Mouse (Mus musculus): ENCODE results near the gene Ndufa4l2. TPM values are rescaled to one million over a fixed set of nuclear protein-coding genes. Genes with fewer than 3 reads are reported as not detected.

The Ndufa4l2 gene
- total and polyA plus RNA-seq, 2 experiments = 0.09 to 4.4 TPM

- H3K27ac ChIP-seq (replicated peaks; ENCODE audit: insufficient read depth, low read depth, low read length) = no peak overlapping the region
- H3K79me2 ChIP-seq (ENCODE audit: control insufficient read depth, insufficient read depth, low read length) = no peaks in the 10 kb centered on the region
- H3K9ac ChIP-seq (ENCODE audit: low read depth, low read length) = no peak overlapping the region
- DNase-seq (ENCODE audit: extremely low read depth, low read depth, low spot score) = peak; percentile 39
- H3K4me1 ChIP-seq (ENCODE audit: control insufficient read depth, insufficient read depth, low read length) = no peaks in the 10 kb centered on the region
- peaks cover 32% of the 10 kb centered on the region for H3K27me3 ChIP-seq (ENCODE audit: control insufficient read depth, insufficient read depth, low read length)
- no peak for TF ChIP-seq POLR2A (IDR thresholded peaks at IDR 0.05; ENCODE audit: extremely low read depth, insufficient read depth, low read length)
- TF ChIP-seq CTCF (IDR thresholded peaks at IDR 0.05; ENCODE audit: low read depth, low read length) = peak; percentile 71
- 1% methylated on average over 26 of the region's 26 CpGs for WGBS
- H3K36me3 ChIP-seq (ENCODE audit: control insufficient read depth, insufficient read depth, low read length) = no peaks in the 10 kb centered on the region
- 0 out of 2 replicates have a peak overlapping the region, but pooled peaks have one; percentile 3 for H3K4me3 ChIP-seq (ENCODE audit: insufficient read depth, low read depth, low read length)
Observed at GRCm38 (mm10) chr10:127526681-127527080, 11.9 kb downstream of the Ndufa4l2 start.

- no peak overlapping the region for H3K27ac ChIP-seq (replicated peaks; ENCODE audit: insufficient read depth, low read depth, low read length)
- WGBS = 18% methylated on average over 17 of the region's 17 CpGs
- no peaks in the 10 kb centered on the region for H3K4me1 ChIP-seq (ENCODE audit: control insufficient read depth, insufficient read depth, low read length)
- no peaks in the 10 kb centered on the region for H3K79me2 ChIP-seq (ENCODE audit: control insufficient read depth, insufficient read depth, low read length)
- TF ChIP-seq POLR2A (IDR thresholded peaks at IDR 0.05; ENCODE audit: extremely low read depth, insufficient read depth, low read length) = no peak
- no peak for TF ChIP-seq CTCF (IDR thresholded peaks at IDR 0.05; ENCODE audit: low read depth, low read length)
- no peak overlapping the region for H3K9ac ChIP-seq (ENCODE audit: low read depth, low read length)
- no peaks in the 10 kb centered on the region for H3K36me3 ChIP-seq (ENCODE audit: control insufficient read depth, insufficient read depth, low read length)
- DNase-seq (ENCODE audit: extremely low read depth, low read depth, low spot score) = no peak
- peaks cover 36% of the 10 kb centered on the region for H3K27me3 ChIP-seq (ENCODE audit: control insufficient read depth, insufficient read depth, low read length)
- H3K4me3 ChIP-seq (ENCODE audit: insufficient read depth, low read depth, low read length) = no peak overlapping the region
Observed at GRCm38 (mm10) chr10:127527481-127527880, 12.7 kb downstream of the Ndufa4l2 start.

GRCm38 (mm10) chr10:127530945-127531344 lies 16.2 kb downstream of the Ndufa4l2 start:
- DNase-seq (ENCODE audit: extremely low read depth, low read depth, low spot score) = no peak
- peaks cover 4% of the 10 kb centered on the region; the same call in 1 of the 2 replicates for H3K4me1 ChIP-seq (ENCODE audit: control insufficient read depth, insufficient read depth, low read length)
- 6% methylated on average over 23 of the region's 25 CpGs for WGBS
- no peak for TF ChIP-seq POLR2A (IDR thresholded peaks at IDR 0.05; ENCODE audit: extremely low read depth, insufficient read depth, low read length)
- TF ChIP-seq CTCF (IDR thresholded peaks at IDR 0.05; ENCODE audit: low read depth, low read length) = no peak
- H3K4me3 ChIP-seq (ENCODE audit: insufficient read depth, low read depth, low read length) = no peak overlapping the region
- H3K36me3 ChIP-seq (ENCODE audit: control insufficient read depth, insufficient read depth, low read length) = no peaks in the 10 kb centered on the region
- H3K27ac ChIP-seq (replicated peaks; ENCODE audit: insufficient read depth, low read depth, low read length) = no peak overlapping the region
- H3K27me3 ChIP-seq (ENCODE audit: control insufficient read depth, insufficient read depth, low read length) = peaks cover 50% of the 10 kb centered on the region
- no peak overlapping the region for H3K9ac ChIP-seq (ENCODE audit: low read depth, low read length)
- H3K79me2 ChIP-seq (ENCODE audit: control insufficient read depth, insufficient read depth, low read length) = no peaks in the 10 kb centered on the region

GRCm38 (mm10) chr10:127531548-127531947 lies 16.8 kb downstream of the Ndufa4l2 start:
- WGBS = 5% methylated on average over 4 of the region's 4 CpGs
- TF ChIP-seq POLR2A (IDR thresholded peaks at IDR 0.05; ENCODE audit: extremely low read depth, insufficient read depth, low read length) (no peak), CTCF (IDR thresholded peaks at IDR 0.05; ENCODE audit: low read depth, low read length) (no peak)
- Histone ChIP-seq H3K27me3 (ENCODE audit: control insufficient read depth, insufficient read depth, low read length) (peaks cover 50% of the 10 kb centered on the region), H3K4me1 (ENCODE audit: control insufficient read depth, insufficient read depth, low read length) (peaks cover 4% of the 10 kb centered on the region; the same call in 1 of the 2 replicates), H3K9ac (ENCODE audit: low read depth, low read length) (no peak overlapping the region), H3K79me2 (ENCODE audit: control insufficient read depth, insufficient read depth, low read length) (no peaks in the 10 kb centered on the region), H3K36me3 (ENCODE audit: control insufficient read depth, insufficient read depth, low read length) (no peaks in the 10 kb centered on the region), H3K27ac (replicated peaks; ENCODE audit: insufficient read depth, low read depth, low read length) (no peak overlapping the region), H3K4me3 (ENCODE audit: insufficient read depth, low read depth, low read length) (no peak overlapping the region)
- DNase-seq (ENCODE audit: extremely low read depth, low read depth, low spot score) = no peak

- Histone ChIP-seq H3K4me1 (ENCODE audit: control insufficient read depth, insufficient read depth, low read length) (peaks cover 4% of the 10 kb centered on the region; the same call in 1 of the 2 replicates), H3K4me3 (ENCODE audit: insufficient read depth, low read depth, low read length) (peak within 1 kb of the TSS; percentile 3; the same call in 1 of the 2 replicates), H3K79me2 (ENCODE audit: control insufficient read depth, insufficient read depth, low read length) (no peaks in the 10 kb centered on the region), H3K36me3 (ENCODE audit: control insufficient read depth, insufficient read depth, low read length) (peaks cover 4% of the 10 kb centered on the region; the same call in 1 of the 2 replicates), H3K27me3 (ENCODE audit: control insufficient read depth, insufficient read depth, low read length) (peaks cover 32% of the 10 kb centered on the region), H3K27ac (replicated peaks; ENCODE audit: insufficient read depth, low read depth, low read length) (no peak within 1 kb of the TSS), H3K9ac (ENCODE audit: low read depth, low read length) (0 out of 2 replicates have a peak within 1 kb of the TSS, but pooled peaks have one; percentile 11)
- no peak for DNase-seq (ENCODE audit: extremely low read depth, low read depth, low spot score)
- TF ChIP-seq POLR2A (IDR thresholded peaks at IDR 0.05; ENCODE audit: extremely low read depth, insufficient read depth, low read length) (no peak), CTCF (IDR thresholded peaks at IDR 0.05; ENCODE audit: low read depth, low read length) (no peak)
- 3% methylated on average over 59 of the region's 78 CpGs for WGBS
Observed at GRCm38 (mm10) chr10:127534036-127534928, 19.5 kb downstream of the Ndufa4l2 start, which contains the start of gene Nxph4. Gene Nxph4 (minus strand): TSS chr10:127534559.

Measured in liver, adult 2 months (tissue).